Mouse (Mus musculus) MEL (cell line): Measurements from ENCODE around the gene Farp1. TPM values are rescaled to one million over a fixed set of nuclear protein-coding genes. Genes with fewer than 3 reads are reported as not detected.

Experiments
- DNase-seq: peaks from one replicate; pipeline ENCODE4 v3.0.0; 2011; ENCODE audit warnings: low read depth, low spot score
- H3K27ac ChIP-seq: 2 replicates; pipeline ENCODE4 v1.5.1; 2012; ENCODE audit warnings: low read depth, mild to moderate bottlenecking, control low read depth, low read length, moderate library complexity; ENCODE audit not compliant: control insufficient read depth
- H3K27me3 ChIP-seq, 2 experiments: fragments of 150-350 bp in 1 of 2; sonication (generic) in 1 of 2; 2 replicates each; pipeline ENCODE4 v1.6.1; 2012; ENCODE audit warnings: low read length in 2 of 2, mild to moderate bottlenecking in 2 of 2, improper control_type of control experiment in 1 of 2, moderate library complexity in 1 of 2; ENCODE audit not compliant: insufficient read depth in 2 of 2, control insufficient read depth in 1 of 2
- H3K36me3 ChIP-seq, 2 experiments: 2 replicates each; pipeline ENCODE4 v1.6.1; 2012 to 2014; ENCODE audit warnings: low read length in 2 of 2, improper control_type of control experiment in 1 of 2, inconsistent platforms in 1 of 2, mild to moderate bottlenecking in 1 of 2; ENCODE audit not compliant: insufficient read depth in 2 of 2, control insufficient read depth in 1 of 2
- H3K4me1 ChIP-seq, 2 experiments: fragments of 150-350 bp in 1 of 2; sonication (generic) in 1 of 2; 2 replicates each; pipeline ENCODE4 v1.6.1; 2012; ENCODE audit warnings: low read length in 2 of 2, improper control_type of control experiment in 1 of 2, mild to moderate bottlenecking in 1 of 2; ENCODE audit not compliant: insufficient read depth in 2 of 2, control insufficient read depth in 1 of 2
- H3K4me3 ChIP-seq, 2 experiments: fragments of 150-350 bp in 1 of 2; sonication (generic) in 1 of 2; 2 replicates each; pipeline ENCODE4 v1.5.1; 2012; ENCODE audit warnings: low read depth in 2 of 2, low read length in 2 of 2, mild to moderate bottlenecking in 2 of 2, moderate library complexity in 2 of 2, control low read depth in 1 of 2, improper control_type of control experiment in 1 of 2; ENCODE audit not compliant: control insufficient read depth in 1 of 2, insufficient read depth in 1 of 2
- H3K79me2 ChIP-seq: 2 replicates; pipeline ENCODE4 v1.6.1; 2012; ENCODE audit warnings: mild to moderate bottlenecking, low read length, moderate library complexity; ENCODE audit not compliant: control insufficient read depth, poor library complexity, insufficient read depth
- H3K9ac ChIP-seq: 2 replicates; pipeline ENCODE4 v1.6.1; 2012; ENCODE audit warnings: low read depth, mild to moderate bottlenecking, control low read depth, low read length, moderate library complexity; ENCODE audit not compliant: control insufficient read depth, poor library complexity, severe bottlenecking
- H3K9me3 ChIP-seq: fragments of 150-350 bp; sonication (generic); replicated peaks from 2 replicates; pipeline ENCODE4 v1.6.1; 2012; ENCODE audit warnings: mild to moderate bottlenecking, low read length, improper control_type of control experiment, moderate library complexity; ENCODE audit not compliant: insufficient read depth
- CHD1 ChIP-seq: IDR thresholded peaks from 2 replicates; pipeline ENCODE4 v1.6.1; 2012; ENCODE audit warnings: low read depth, mild to moderate bottlenecking, inconsistent platforms, low read length, improper control_type of control experiment
- CHD2 ChIP-seq: IDR thresholded peaks from 2 replicates; pipeline ENCODE4 v1.6.1; 2011; ENCODE audit warnings: low read length, improper control_type of control experiment
- ELF1 ChIP-seq: IDR thresholded peaks from 2 replicates; pipeline ENCODE4 v1.6.1; 2014; ENCODE audit warnings: low read depth, mild to moderate bottlenecking, inconsistent platforms, low read length, improper control_type of control experiment, moderate library complexity
- EP300 ChIP-seq, 2 experiments: IDR thresholded peaks; 2 replicates each; pipeline ENCODE4 v1.6.1; 2011; ENCODE audit warnings: improper control_type of control experiment in 2 of 2, low read length in 2 of 2, low read depth in 1 of 2, mild to moderate bottlenecking in 1 of 2
- GABPA ChIP-seq: IDR thresholded peaks from 2 replicates; pipeline ENCODE4 v1.6.1; 2012; ENCODE audit warnings: low read depth, mild to moderate bottlenecking, inconsistent platforms, low read length, improper control_type of control experiment, moderate library complexity
- GATA1 ChIP-seq: IDR thresholded peaks from 2 replicates; pipeline ENCODE4 v1.6.1; 2011; ENCODE audit warnings: low read depth, low read length, improper control_type of control experiment
- JUND ChIP-seq: IDR thresholded peaks from 2 replicates; pipeline ENCODE4 v1.6.1; 2011; ENCODE audit warnings: low read depth, mild to moderate bottlenecking, improper control_type of control experiment, low read length
- KAT2A ChIP-seq: conservative IDR thresholded peaks from 2 replicates; pipeline ENCODE4 v1.6.1; 2012; ENCODE audit warnings: low read depth, low read length, improper control_type of control experiment, inconsistent platforms
- MAFK ChIP-seq: IDR thresholded peaks from 2 replicates; pipeline ENCODE4 v1.6.1; 2011; ENCODE audit warnings: low read depth, mild to moderate bottlenecking, low read length, improper control_type of control experiment, borderline replicate concordance
- MAX ChIP-seq: IDR thresholded peaks from 2 replicates; pipeline ENCODE4 v1.6.1; 2011; ENCODE audit warnings: low read length, improper control_type of control experiment
- MAZ ChIP-seq: IDR thresholded peaks from 2 replicates; pipeline ENCODE4 v1.6.1; 2012; ENCODE audit warnings: low read depth, mild to moderate bottlenecking, inconsistent platforms, low read length, improper control_type of control experiment
- MEF2A ChIP-seq: IDR thresholded peaks from 2 replicates; pipeline ENCODE4 v1.6.1; 2014; ENCODE audit warnings: low read depth, mild to moderate bottlenecking, inconsistent platforms, low read length, improper control_type of control experiment; ENCODE audit not compliant: poor library complexity, insufficient replicate concordance, severe bottlenecking; ENCODE audit errors: extremely low read depth
- MXI1 ChIP-seq: IDR thresholded peaks from 2 replicates; pipeline ENCODE4 v1.6.1; 2011; ENCODE audit warnings: mild to moderate bottlenecking, low read depth, low read length, improper control_type of control experiment
- NRF1 ChIP-seq: IDR thresholded peaks from 2 replicates; pipeline ENCODE4 v1.6.1; 2014; ENCODE audit warnings: low read depth, mild to moderate bottlenecking, inconsistent platforms, low read length, improper control_type of control experiment, moderate library complexity; ENCODE audit not compliant: poor library complexity, insufficient read depth, severe bottlenecking
- POLR2AphosphoS2 ChIP-seq: IDR thresholded peaks from 2 replicates; pipeline ENCODE4 v1.6.1; 2011; ENCODE audit warnings: low read length, improper control_type of control experiment
- POLR2AphosphoS5 ChIP-seq: IDR thresholded peaks from 2 replicates; pipeline ENCODE4 v1.6.1; 2012; ENCODE audit warnings: low read depth, borderline replicate concordance, mild to moderate bottlenecking, inconsistent platforms, low read length, moderate library complexity, mixed read lengths
- RAD21 ChIP-seq: IDR thresholded peaks from 2 replicates; pipeline ENCODE4 v1.6.1; 2011; ENCODE audit warnings: mild to moderate bottlenecking, low read depth, low read length, improper control_type of control experiment
- RCOR1 ChIP-seq: IDR thresholded peaks from 2 replicates; pipeline ENCODE4 v1.6.1; 2012; ENCODE audit warnings: low read depth, mild to moderate bottlenecking, inconsistent platforms, low read length, improper control_type of control experiment
- SIN3A ChIP-seq: IDR thresholded peaks from 2 replicates; pipeline ENCODE4 v1.6.1; 2012; ENCODE audit warnings: low read length, improper control_type of control experiment, inconsistent platforms
- TAL1 ChIP-seq: IDR thresholded peaks from 2 replicates; pipeline ENCODE4 v1.6.1; 2012; ENCODE audit warnings: mild to moderate bottlenecking, inconsistent platforms, low read length, moderate library complexity, mixed read lengths
- TCF12 ChIP-seq: IDR thresholded peaks from 2 replicates; pipeline ENCODE4 v1.6.1; 2014; ENCODE audit warnings: low read depth, mild to moderate bottlenecking, inconsistent platforms, low read length, improper control_type of control experiment, moderate library complexity
- UBTF ChIP-seq: IDR thresholded peaks from 2 replicates; pipeline ENCODE4 v1.6.1; 2012; ENCODE audit warnings: low read depth, mild to moderate bottlenecking, inconsistent platforms, low read length, improper control_type of control experiment, moderate library complexity, borderline replicate concordance; ENCODE audit not compliant: insufficient read depth
- USF1 ChIP-seq: IDR thresholded peaks from 2 replicates; pipeline ENCODE4 v1.6.1; 2014; ENCODE audit warnings: low read depth, mild to moderate bottlenecking, inconsistent platforms, low read length, improper control_type of control experiment, moderate library complexity
- USF2 ChIP-seq, 2 experiments: IDR thresholded peaks; 2 replicates each; pipeline ENCODE4 v1.6.1; 2011 to 2012; ENCODE audit warnings: improper control_type of control experiment in 2 of 2, low read length in 2 of 2, borderline replicate concordance in 1 of 2, inconsistent platforms in 1 of 2, low read depth in 1 of 2, mild to moderate bottlenecking in 1 of 2; ENCODE audit not compliant: insufficient read depth in 1 of 2
- ZC3H11A ChIP-seq: IDR thresholded peaks from 2 replicates; pipeline ENCODE4 v1.6.1; 2012; ENCODE audit warnings: low read depth, mild to moderate bottlenecking, inconsistent platforms, low read length, improper control_type of control experiment
- polyA plus RNA-seq, 2 experiments: library from polyadenylated mRNA; stranded (reverse) in 1 of 2; unstranded in 1 of 2; fragments of >175 nt in 1 of 2; fragments of >200 nt in 1 of 2; gene quantifications; 2 replicates each; pipeline versions ENCODE4 v1.2.1 to v1.2.4; 2012; ENCODE audit warnings: low replicate concordance in 2 of 2, low read depth in 1 of 2; ENCODE audit not compliant: insufficient read length in 2 of 2, insufficient read depth in 1 of 2, missing spikeins in 1 of 2
- total RNA-seq: library from RNA; depleted of rRNA; stranded (reverse); fragments of 300-350 nt; gene quantifications from 2 replicates; pipeline ENCODE4 v1.2.3, GENCODE M21; 2012

Farp1 gene
- total and polyA plus RNA-seq, 3 experiments: 0.62 to 1.1 TPM; not detected in 1

DNA sequence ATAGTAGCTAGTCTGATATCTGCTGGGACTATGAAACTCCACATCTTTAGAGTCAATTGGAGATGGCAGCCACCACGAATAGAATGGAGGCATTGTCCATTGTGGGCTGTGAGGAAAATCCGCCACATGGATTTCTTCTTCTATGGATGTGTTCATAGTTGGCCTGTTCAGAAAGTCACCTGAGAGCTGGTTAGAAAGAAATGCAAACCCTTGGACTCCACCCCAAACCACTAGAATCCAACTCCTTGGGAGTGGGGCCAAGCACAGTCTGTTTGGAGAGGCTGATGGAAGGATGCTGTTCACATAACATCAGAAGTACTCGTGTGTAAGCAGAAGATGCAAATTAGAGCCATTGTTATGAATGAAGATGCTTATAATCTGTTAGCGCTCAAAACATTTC is 91.3 kb downstream of the Farp1 start:
- no peak for DNase-seq
- Histone ChIP-seq H3K79me2 (no peaks in the 10 kb centered on the region), H3K4me1 (no peaks in the 10 kb centered on the region), H3K27me3 (no peaks in the 10 kb centered on the region)
- no peak for TF ChIP-seq NRF1
- TF ChIP-seq RAD21: no peak
- TF ChIP-seq MXI1: no peak
- TF ChIP-seq GABPA: no peak
- TF ChIP-seq EP300 (IDR thresholded peaks at IDR 0.05; ENCODE audit: low read depth in 1 of 2, low read length in 2 of 2): no peak
- TF ChIP-seq JUND: no peak
- no peak for TF ChIP-seq MAFK
- TF ChIP-seq SIN3A: no peak
- TF ChIP-seq MEF2A: no peak
- TF ChIP-seq UBTF: no peak
- no peak for TF ChIP-seq MAX
- TF ChIP-seq CHD2: no peak
- no peak for TF ChIP-seq ZC3H11A
- TF ChIP-seq POLR2AphosphoS2: no peak
- no peak for TF ChIP-seq GATA1
- TF ChIP-seq, all 39 proteins: peak for 0
- H3K9me3 ChIP-seq: no peaks in the 10 kb centered on the region
- H3K36me3 ChIP-seq: no peaks in the 10 kb centered on the region
- no peak overlapping the region for H3K27ac ChIP-seq
- H3K9ac ChIP-seq: no peak overlapping the region
- no peak overlapping the region for H3K4me3 ChIP-seq

DNA sequence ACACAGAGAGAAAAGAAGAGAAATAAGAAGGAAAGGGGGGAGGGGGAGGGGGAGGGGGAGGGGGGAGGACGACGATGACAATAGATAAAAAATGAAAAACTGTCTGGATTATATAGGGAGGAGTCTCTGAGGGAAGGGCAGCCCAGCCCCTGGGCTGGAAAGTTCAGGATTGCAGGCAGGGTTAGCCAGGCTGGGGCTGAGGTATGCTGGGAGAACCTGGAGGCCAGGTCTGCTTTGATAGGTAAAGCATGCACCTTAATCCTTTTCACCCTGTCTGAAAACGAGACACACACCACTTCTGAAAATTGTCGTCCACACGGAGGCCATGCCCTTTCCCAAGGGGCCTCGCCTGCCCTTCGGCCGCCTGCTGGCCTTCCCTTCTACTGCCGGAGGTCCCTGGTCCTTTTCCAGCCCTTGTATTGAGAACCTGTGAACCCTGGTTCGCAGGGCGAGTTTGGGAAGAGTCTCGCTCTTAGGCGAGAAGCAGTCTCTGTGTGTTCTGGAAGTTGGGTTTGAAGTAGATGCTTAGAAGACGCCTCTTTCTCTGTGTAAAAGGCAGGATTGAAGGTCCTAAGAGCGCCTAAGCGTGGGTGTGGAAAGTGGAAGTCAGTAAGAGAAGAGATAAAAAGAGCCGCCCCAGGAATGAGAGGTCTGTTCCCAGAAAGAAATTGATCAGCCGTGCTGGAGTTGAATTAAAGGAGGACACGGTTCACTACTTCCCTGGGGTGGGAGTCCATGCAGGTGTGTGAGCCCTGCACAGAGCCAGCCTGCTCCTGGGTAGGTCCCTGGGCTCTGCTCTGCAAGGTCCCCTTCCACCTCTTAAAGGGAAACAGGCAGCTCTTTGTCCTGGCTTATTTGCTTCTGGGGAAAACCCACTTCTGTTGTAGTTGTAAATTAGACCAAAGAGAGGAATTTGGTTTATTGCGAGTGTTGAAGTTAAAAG is 94.1 kb downstream of the Farp1 start:
- H3K36me3 ChIP-seq: no peaks in the 10 kb centered on the region
- H3K4me1 ChIP-seq: no peaks in the 10 kb centered on the region
- no peak for TF ChIP-seq EP300 (IDR thresholded peaks at IDR 0.05; ENCODE audit: low read depth in 1 of 2, low read length in 2 of 2)
- no peak for TF ChIP-seq MXI1
- TF ChIP-seq POLR2AphosphoS2: no peak
- TF ChIP-seq MAFK: no peak
- no peak for TF ChIP-seq ELF1
- TF ChIP-seq MEF2A: no peak
- no peak for TF ChIP-seq POLR2AphosphoS5
- TF ChIP-seq USF1: no peak
- TF ChIP-seq RCOR1: no peak
- TF ChIP-seq CHD1: no peak
- no peak for TF ChIP-seq GABPA
- TF ChIP-seq TCF12: no peak
- no peak for TF ChIP-seq MAX
- TF ChIP-seq KAT2A: no peak
- TF ChIP-seq USF2 (IDR thresholded peaks at IDR 0.05; ENCODE audit: borderline replicate concordance in 1 of 2, insufficient read depth in 1 of 2, low read depth in 1 of 2, low read length in 2 of 2): no peak
- TF ChIP-seq MAZ: no peak
- no peak for TF ChIP-seq TAL1
- TF ChIP-seq, all 39 proteins: peak for 0
- H3K9ac ChIP-seq: no peak overlapping the region
- no peaks in the 10 kb centered on the region for H3K9me3 ChIP-seq
- no peaks in the 10 kb centered on the region for H3K79me2 ChIP-seq
- H3K27ac ChIP-seq: no peak overlapping the region
- DNase-seq: no peak
- no peak overlapping the region for H3K4me3 ChIP-seq
- H3K27me3 ChIP-seq: no peaks in the 10 kb centered on the region
